Mouse (Mus musculus) megakaryocyte progenitor cell, adult 5-6 weeks (primary cell): ENCODE measurements around the gene Zzz3. TPM values are rescaled to one million over a fixed set of nuclear protein-coding genes. Genes with fewer than 3 reads are reported as not detected.

Source experiments
- ATAC-seq: replicated peaks from 2 replicates; pipeline ENCODE4 v1.8.0; 2016; ENCODE audit warnings: mild to moderate bottlenecking, moderate TSS enrichment, inconsistent platforms; ENCODE audit not compliant: poor library complexity
- total RNA-seq, 2 experiments: library from RNA; stranded (forward) in 1 of 2; stranded (reverse) in 1 of 2; fragments of 157-497, 149-512 nt in 1 of 2; fragments of 200-1000 nt in 1 of 2; gene quantifications; 2 replicates each; pipeline versions ENCODE4 v1.2.3 to v1.2.4; 2015 to 2017

Gene Zzz3
- total RNA-seq, 2 experiments from 2014 or later: 50.3 to 54.6 TPM

GRCm38 (mm10) chr3:152464462-152464861 is 69.2 kb downstream of the Zzz3 start:
- no peak for ATAC-seq

- ATAC-seq: no peak
These were observed 70.1 kb downstream of the Zzz3 start for GRCm38 (mm10) chr3:152465338-152465737.

GRCm38 (mm10) chr3:152466849-152467248 is 71.6 kb downstream of the Zzz3 start:
- peak; percentile 67 for ATAC-seq

GRCm38 (mm10) chr3:152467312-152467711 is 72.0 kb downstream of the Zzz3 start:
- ATAC-seq: no peak

- ATAC-seq: no peak
These were observed 72.8 kb downstream of the Zzz3 start for GRCm38 (mm10) chr3:152468032-152468431.

GRCm38 (mm10) chr3:152468569-152469041 is 73.3 kb downstream of the Zzz3 start:
- no peak for ATAC-seq

GRCm38 (mm10) chr3:152469423-152470200 is 74.3 kb downstream of the Zzz3 start:
- no peak for ATAC-seq

- no peak for ATAC-seq
These were observed 75.1 kb downstream of the Zzz3 start for GRCm38 (mm10) chr3:152470347-152470746.

- no peak for ATAC-seq
These were observed 77.4 kb downstream of the Zzz3 start for GRCm38 (mm10) chr3:152472676-152473075.

- ATAC-seq: peak; percentile 45
These were observed 79.5 kb downstream of the Zzz3 start for GRCm38 (mm10) chr3:152474582-152475277.

GRCm38 (mm10) chr3:152475278-152475669 is 80.0 kb downstream of the Zzz3 start:
- no peak for ATAC-seq

- ATAC-seq: no peak
These were observed 80.6 kb downstream of the Zzz3 start for GRCm38 (mm10) chr3:152475894-152476293.

GRCm38 (mm10) chr3:152477796-152478527 is 82.7 kb downstream of the Zzz3 start:
- ATAC-seq: peak; percentile 71

GRCm38 (mm10) chr3:152478599-152479435 is 83.5 kb downstream of the Zzz3 start:
- peak; percentile 56 for ATAC-seq

- no peak for ATAC-seq
These were observed 85.1 kb downstream of the Zzz3 start for GRCm38 (mm10) chr3:152480336-152480735.

- no peak for ATAC-seq
These were observed 86.9 kb downstream of the Zzz3 start for GRCm38 (mm10) chr3:152482182-152482581.

- ATAC-seq: no peak
These were observed 88.5 kb downstream of the Zzz3 start for GRCm38 (mm10) chr3:152483800-152484199.

GRCm38 (mm10) chr3:152484206-152484605 is 88.9 kb downstream of the Zzz3 start:
- no peak for ATAC-seq

- ATAC-seq: no peak
These were observed 93.7 kb downstream of the Zzz3 start for GRCm38 (mm10) chr3:152488964-152489363.

GRCm38 (mm10) chr3:152490423-152490822 is 95.2 kb downstream of the Zzz3 start:
- ATAC-seq: no peak

- ATAC-seq: no peak
These were observed 97.0 kb downstream of the Zzz3 start for GRCm38 (mm10) chr3:152492241-152492640.
